Mouse (Mus musculus) G1E-ER4 (cell line): ENCODE results near the gene Ackr2. TPM values are rescaled to one million over a fixed set of nuclear protein-coding genes. Genes with fewer than 3 reads are reported as not detected.

Source experiments
- GATA1 ChIP-seq: IDR thresholded peaks from one replicate; pipeline ENCODE4 v1.8.0; 2012; ENCODE audit warnings: low read length, inconsistent platforms
- polyA plus RNA-seq: library from polyadenylated mRNA; stranded (reverse); fragments of >175 nt; gene quantifications from 2 replicates; pipeline ENCODE4 v1.2.3, GENCODE M21; 2012

Gene Ackr2
- polyA plus RNA-seq = not detected in 2 replicates

- TF ChIP-seq GATA1 = no peak
These were observed at the start of gene Ackr2 for GRCm38 (mm10) chr9:121898245-121898644. Gene Ackr2 (plus strand): TSS chr9:121898355.

GRCm38 (mm10) chr9:121854246-121854645 is 43.9 kb upstream of the Ackr2 start:
- TF ChIP-seq GATA1 = no peak

- no peak for TF ChIP-seq GATA1
These were observed 41.3 kb upstream of the Ackr2 start for GRCm38 (mm10) chr9:121856649-121857416.

DNA sequence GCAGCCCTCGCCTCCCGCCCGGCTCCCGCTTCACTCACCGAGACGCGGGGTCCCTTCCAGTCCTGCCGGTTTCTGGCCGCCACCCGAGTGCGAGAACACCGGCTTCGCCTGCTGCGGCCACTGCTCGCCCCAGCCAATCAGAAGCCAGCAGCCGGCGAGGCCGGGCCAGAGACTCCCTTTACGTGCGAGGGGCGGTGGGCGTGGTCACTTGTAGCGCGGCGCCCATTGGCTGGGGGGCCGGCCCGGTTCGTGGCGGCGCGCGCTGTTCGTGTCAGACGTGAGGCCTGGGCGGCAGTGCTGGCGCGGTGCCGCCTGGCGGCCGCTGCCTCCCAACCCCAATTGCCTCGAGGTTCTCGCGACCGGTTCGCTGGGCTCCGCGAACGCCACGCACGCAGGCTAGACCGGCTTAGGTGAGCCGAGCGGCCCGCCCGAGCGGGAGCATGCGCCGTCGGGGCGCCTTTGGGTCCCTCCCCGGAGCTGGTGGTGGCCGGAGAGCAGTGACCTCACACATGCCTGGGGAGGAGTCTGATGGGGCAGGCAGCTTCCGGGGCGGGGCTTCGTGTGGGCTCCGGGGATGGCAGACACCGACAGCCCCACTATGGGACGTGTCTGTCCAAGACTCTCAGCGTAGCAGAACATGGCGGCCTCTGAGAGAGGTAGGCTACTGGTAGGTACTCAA is 40.5 kb upstream of the Ackr2 start:
- no peak for TF ChIP-seq GATA1

- TF ChIP-seq GATA1 = no peak
These were observed 40.0 kb upstream of the Ackr2 start, which contains the start of gene Higd1a for GRCm38 (mm10) chr9:121858153-121858488. Gene Higd1a (minus strand): TSS chr9:121858362.

GRCm38 (mm10) chr9:121859345-121859744 is 38.8 kb upstream of the Ackr2 start:
- TF ChIP-seq GATA1 = no peak

DNA sequence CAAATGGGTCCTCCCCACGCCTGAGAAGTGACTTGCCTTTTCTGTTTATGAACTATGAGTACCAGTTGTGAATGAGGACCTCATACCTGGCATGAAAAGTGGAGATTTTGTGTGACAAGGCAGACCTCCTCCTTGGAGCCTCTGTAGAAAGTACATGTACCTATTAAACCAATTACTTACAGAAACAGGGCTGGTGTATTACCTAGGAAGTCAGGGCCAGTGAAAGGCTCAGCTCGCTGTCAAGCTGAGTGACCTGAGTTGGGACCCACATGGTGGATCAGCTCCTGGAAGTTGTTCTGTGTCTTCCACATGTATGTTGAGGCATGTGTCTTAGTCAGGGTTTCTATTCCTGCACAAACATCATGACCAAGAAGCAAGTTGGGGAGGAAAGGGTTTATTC is 37.2 kb upstream of the Ackr2 start:
- no peak for TF ChIP-seq GATA1

DNA sequence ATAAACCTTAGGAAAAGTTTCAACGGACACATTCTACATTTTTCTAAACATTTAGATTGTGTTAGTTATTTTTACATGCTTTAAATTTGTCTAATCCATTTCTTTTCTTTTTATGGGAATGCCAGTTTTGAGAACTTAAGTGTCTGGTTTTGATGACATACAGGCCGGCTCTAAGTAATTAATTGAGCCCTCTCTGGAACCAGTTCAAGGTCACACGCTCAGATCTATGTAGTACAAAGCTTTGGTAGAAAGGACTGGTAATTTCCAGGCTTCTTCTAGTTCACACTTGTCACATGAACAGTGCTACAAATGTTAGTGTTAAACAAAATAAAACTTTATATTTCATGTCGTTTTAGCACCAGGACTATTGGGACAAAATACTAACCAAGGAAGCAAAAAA is 33.3 kb upstream of the Ackr2 start:
- TF ChIP-seq GATA1 = no peak

GRCm38 (mm10) chr9:121865425-121866008 is 32.6 kb upstream of the Ackr2 start:
- no peak for TF ChIP-seq GATA1

DNA sequence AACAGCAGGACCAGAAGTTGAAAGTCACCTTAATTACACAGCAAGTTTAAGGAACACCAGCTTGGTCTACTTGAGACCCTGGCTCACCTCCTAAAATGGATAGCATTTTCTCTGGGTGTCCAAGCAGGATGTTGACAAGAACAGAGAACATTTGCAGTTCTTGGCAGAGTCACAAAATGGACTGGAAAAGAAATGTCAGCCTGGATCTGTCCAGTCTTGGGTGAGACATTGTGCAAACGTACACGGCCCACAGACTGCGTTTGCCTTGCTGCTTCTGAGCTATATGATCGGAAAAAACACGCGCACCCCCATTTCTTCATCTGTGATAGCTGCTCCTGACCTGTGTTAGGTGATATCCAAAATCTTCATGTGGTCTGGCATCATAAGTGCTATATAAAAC is 30.5 kb upstream of the Ackr2 start:
- TF ChIP-seq GATA1 = no peak

GRCm38 (mm10) chr9:121868236-121868635 is 29.9 kb upstream of the Ackr2 start:
- TF ChIP-seq GATA1 = no peak

GRCm38 (mm10) chr9:121869432-121869831 is 28.7 kb upstream of the Ackr2 start:
- TF ChIP-seq GATA1 = no peak

DNA sequence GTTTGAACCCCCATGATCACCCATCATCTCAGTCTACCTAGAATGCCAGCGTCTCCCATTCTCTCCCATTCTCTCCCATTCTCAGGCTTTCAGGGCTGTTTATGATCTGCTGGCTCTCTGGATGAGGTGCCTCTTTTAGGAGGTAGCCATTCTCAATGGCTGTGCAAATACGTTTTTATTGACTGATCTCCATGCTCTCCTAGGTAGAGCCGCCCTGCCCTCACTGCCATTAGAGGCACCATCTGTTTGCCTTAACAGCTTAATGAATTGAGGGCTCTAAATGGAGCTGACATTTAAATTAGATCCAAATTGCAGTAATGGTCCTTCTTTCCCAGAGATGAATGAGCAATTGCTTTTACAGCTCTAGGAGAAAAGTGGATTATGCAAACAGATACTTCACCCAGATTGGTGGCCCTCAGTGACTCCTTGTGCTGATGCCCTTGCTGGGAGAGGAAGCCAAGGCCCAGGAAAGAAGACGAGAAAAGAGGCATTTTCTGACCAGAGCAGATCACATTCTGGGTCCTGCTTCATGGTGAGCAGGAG is 28.1 kb upstream of the Ackr2 start:
- TF ChIP-seq GATA1 = no peak

DNA sequence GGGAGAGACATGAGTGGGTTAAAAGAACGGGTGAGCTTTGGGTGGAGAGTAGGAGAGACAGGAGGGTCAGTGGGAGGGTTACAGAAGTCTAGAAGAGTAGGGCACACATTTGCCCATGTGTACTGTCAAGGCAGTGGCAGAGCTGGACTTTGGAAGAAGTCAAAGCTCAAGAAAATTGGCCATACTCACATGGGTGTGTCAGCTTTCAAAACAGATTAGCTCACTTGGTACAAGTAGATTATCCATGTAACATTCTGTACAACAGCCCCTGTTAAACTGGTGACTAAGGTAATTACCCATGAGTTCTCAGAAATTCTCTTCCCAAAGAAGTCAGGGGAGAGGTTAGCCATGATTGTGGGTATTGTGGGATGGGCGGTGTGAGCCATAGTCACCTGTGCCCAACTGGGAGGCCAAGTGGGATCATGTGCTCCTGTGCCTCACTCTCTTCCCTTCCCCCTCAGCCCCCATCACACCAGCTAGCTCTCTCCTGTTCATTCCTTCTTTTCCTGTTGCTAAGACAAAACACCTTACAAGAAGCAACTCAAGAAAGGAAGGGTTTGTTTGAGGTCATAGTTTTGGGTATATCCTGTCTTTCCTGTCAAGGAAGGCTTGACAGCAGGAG is 26.0 kb upstream of the Ackr2 start:
- no peak for TF ChIP-seq GATA1

DNA sequence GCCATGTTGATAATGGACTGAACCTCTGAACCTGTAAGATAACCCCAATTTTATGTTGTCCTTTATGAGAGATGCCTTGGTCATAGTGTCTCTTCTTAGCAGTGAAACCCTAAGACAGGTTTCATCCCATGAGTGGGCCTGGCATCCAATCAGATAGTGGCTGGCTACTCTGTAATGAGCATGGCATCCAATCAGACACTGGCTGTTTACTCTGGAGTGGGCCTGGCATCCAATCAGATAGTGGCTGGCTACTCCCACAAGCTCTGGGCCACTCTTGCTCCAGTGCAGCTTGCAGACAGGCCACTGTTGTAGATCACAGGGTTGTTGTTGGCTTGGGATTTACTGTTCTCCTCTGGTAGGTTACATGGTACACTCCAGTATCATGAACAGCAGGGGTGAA is 24.6 kb upstream of the Ackr2 start:
- no peak for TF ChIP-seq GATA1
